Mouse (Mus musculus) midbrain, embryonic 14.5 days (tissue): ENCODE data around the gene Zfp326. TPM values are rescaled to one million over a fixed set of nuclear protein-coding genes. Genes with fewer than 3 reads are reported as not detected.

Experiments
- ATAC-seq: fragments of 200-750 bp; cut with Nextera tagmentation; 2 replicates; pipeline ENCODE4 v1.8.0; 2017; ENCODE audit warnings: moderate number of reproducible peaks, moderate library complexity; ENCODE audit not compliant: low FRiP score, low TSS enrichment
- DNase-seq: peaks from one replicate; pipeline ENCODE4 v3.0.0-alpha.2; 2015
- H3K27ac ChIP-seq: fragments of 300-500 bp; sonication (generic); replicated peaks from 2 replicates; pipeline ENCODE4 v1.5.1; 2014; ENCODE audit warnings: mild to moderate bottlenecking, low read depth, low read length, moderate library complexity
- H3K27me3 ChIP-seq: fragments of 300-500 bp; sonication (generic); 2 replicates; pipeline ENCODE4 v1.6.1; 2014; ENCODE audit warnings: low read length, control low read depth, mixed read lengths; ENCODE audit not compliant: control insufficient read depth, insufficient read depth
- H3K36me3 ChIP-seq: fragments of 300-500 bp; sonication (generic); 2 replicates; pipeline ENCODE4 v1.6.1; 2014; ENCODE audit warnings: low read length, control low read depth; ENCODE audit not compliant: control insufficient read depth, insufficient read depth
- H3K4me1 ChIP-seq: fragments of 300-500 bp; sonication (generic); 2 replicates; pipeline ENCODE4 v1.6.1; 2014; ENCODE audit warnings: mild to moderate bottlenecking, antibody characterized with exemption, low read length, control low read depth; ENCODE audit not compliant: control insufficient read depth, insufficient read depth
- H3K4me2 ChIP-seq: fragments of 300-500 bp; sonication (generic); 2 replicates; pipeline ENCODE4 v1.6.1; 2014; ENCODE audit warnings: mild to moderate bottlenecking, low read length, moderate library complexity
- H3K4me3 ChIP-seq: fragments of 300-500 bp; sonication (generic); replicated peaks from 2 replicates; pipeline ENCODE4 v1.5.1; 2014; ENCODE audit warnings: low read depth, low read length
- H3K9ac ChIP-seq: fragments of 300-500 bp; sonication (generic); replicated peaks from 2 replicates; pipeline ENCODE4 v1.6.1; 2014; ENCODE audit warnings: mild to moderate bottlenecking, low read length, moderate library complexity
- H3K9me3 ChIP-seq: fragments of 300-500 bp; sonication (generic); 2 replicates; pipeline ENCODE4 v1.6.1; 2016; ENCODE audit warnings: low read length, control low read depth, mixed read lengths; ENCODE audit not compliant: control insufficient read depth
- WGBS: fragments of 180-500 bp; shearing (Covaris S2); extraction: QIAGEN DNeasy Blood & Tissue Kit; methylation state at CpG from one replicate; pipeline ENCODE4 v1.1.7; 2014; 5-methylcytosine and 5-hydroxymethylcytosine counted together
- polyA plus RNA-seq: library from polyadenylated mRNA; unstranded; fragments of >200 nt; fragmentation: Nextera tagmentation; extraction: Ambion mirVana; gene quantifications from 2 replicates; pipeline ENCODE4 v1.2.1, GENCODE M21; 2014

Zfp326 gene
- polyA plus RNA-seq, 1 experiment from 2014 or later: 45.7 TPM

DNA sequence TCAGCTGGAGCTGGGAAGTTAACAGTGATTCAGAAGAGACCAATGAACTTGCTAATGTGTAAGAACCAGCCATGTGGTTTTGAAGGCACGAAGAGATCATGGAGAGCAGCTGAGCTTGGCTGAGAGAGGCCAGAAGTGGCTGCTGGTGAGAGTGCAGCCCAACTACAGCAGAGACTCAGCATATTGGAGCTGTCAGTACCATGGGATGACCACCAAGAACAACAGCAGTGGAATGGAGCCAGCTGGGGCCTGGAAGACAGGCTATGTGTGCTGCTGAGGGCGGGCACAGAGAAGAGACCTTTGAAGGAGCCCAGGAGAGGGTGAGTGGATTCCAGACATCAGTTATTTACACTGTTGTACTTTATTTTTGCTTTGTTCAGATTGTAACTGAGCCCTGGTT is 65.6 kb downstream of the Zfp326 start:
- H3K9me3 ChIP-seq: no peaks in the 10 kb centered on the region
- H3K4me3 ChIP-seq: no peak overlapping the region
- no peak overlapping the region for H3K4me2 ChIP-seq
- H3K36me3 ChIP-seq: no peaks in the 10 kb centered on the region
- peaks cover 4% of the 10 kb centered on the region; the same call in 1 of the 2 replicates for H3K4me1 ChIP-seq
- H3K27me3 ChIP-seq: no peaks in the 10 kb centered on the region
- DNase-seq (no peak), ATAC-seq (no peak)
- WGBS: 86% methylated on average over 2 of the region's 2 CpGs
- H3K27ac ChIP-seq: no peak overlapping the region
- no peak overlapping the region for H3K9ac ChIP-seq

Other genes starting within 250 kb of the Zfp326 start
- gene Lrrc8d, start 176.6 kb upstream of the Zfp326 start, polyA plus RNA-seq: 33.0 and 45.2 TPM in 2 replicates